18 mouse cellular contexts compared by ENCODE assay signal in the genomic region with DNA sequence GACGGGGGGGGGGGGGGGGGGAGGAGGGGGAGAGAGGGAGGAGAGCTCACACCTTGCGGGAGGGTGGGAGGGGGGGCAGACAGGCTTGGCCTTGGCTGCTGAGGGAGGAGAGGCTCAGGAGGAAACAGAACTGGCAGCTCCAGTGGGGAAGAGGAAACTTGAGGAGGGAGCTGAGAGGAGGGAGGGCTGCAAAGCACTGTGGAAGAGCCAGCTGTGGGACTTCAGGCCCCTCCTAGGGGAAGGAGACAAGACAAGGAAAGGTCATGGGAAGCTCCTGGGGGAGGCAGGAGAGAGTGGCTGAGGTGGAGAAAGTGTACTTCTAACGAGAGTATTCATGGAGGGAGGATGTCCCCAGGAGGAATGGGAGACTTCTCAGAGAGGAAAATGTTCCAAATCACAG. TPM values are rescaled to one million over a fixed set of nuclear protein-coding genes. Genes with fewer than 3 reads are reported as not detected.
DNase-seq lines count a peak whose midpoint lies in the region; ATAC-seq lines count a peak whose summit lies in the region.
"Had no signal": no experiment of that assay in that cellular context is flagged by ENCODE, and none has a peak within 500 bp of the region (broad histone marks: within the 10 kb centered on the region; RNA-seq: fewer than 3 reads in every experiment).

No protein-coding gene starts in this region.

- no peak overlapping the region for H3K4me3 ChIP-seq in forebrain, embryonic 12.5 days (replicated peaks)
- no peak overlapping the region for H3K4me3 ChIP-seq in forebrain, embryonic 15.5 days
- H3K4me3 ChIP-seq: limb, embryonic 15.5 days; neural tube, embryonic 15.5 days had no signal

- no peak for ATAC-seq in forebrain, embryonic 12.5 days (ENCODE audit: low FRiP score)
- no peak for ATAC-seq in forebrain, embryonic 15.5 days (replicated peaks)
- ATAC-seq: midbrain, embryonic 16.5 days had no signal

- no peak overlapping the region for H3K9ac ChIP-seq in forebrain, embryonic 12.5 days
- H3K9ac ChIP-seq in forebrain, embryonic 15.5 days (replicated peaks), result no peak overlapping the region
- H3K9ac ChIP-seq: limb, embryonic 15.5 days; neural tube, embryonic 15.5 days had no signal

- peak overlapping the region; percentile 21; the same call in 1 of the 2 replicates for H3K4me2 ChIP-seq in forebrain, embryonic 12.5 days
- H3K4me2 ChIP-seq in forebrain, embryonic 15.5 days (replicated peaks), result no peak overlapping the region
- H3K4me2 ChIP-seq: limb, embryonic 15.5 days; neural tube, embryonic 15.5 days had no signal

- H3K27ac ChIP-seq in forebrain, embryonic 12.5 days, result no peak overlapping the region
- H3K27ac ChIP-seq in forebrain, embryonic 15.5 days (replicated peaks), result no peak overlapping the region
- H3K27ac ChIP-seq: limb, embryonic 15.5 days; neural tube, embryonic 15.5 days had no signal

- H3K4me1 ChIP-seq in forebrain, embryonic 12.5 days, result peaks cover 19% of the 10 kb centered on the region
- peaks cover 10% of the 10 kb centered on the region for H3K4me1 ChIP-seq in forebrain, embryonic 15.5 days

- no peaks in the 10 kb centered on the region for H3K36me3 ChIP-seq in forebrain, embryonic 12.5 days (replicated peaks)
- H3K36me3 ChIP-seq in forebrain, embryonic 15.5 days, result no peaks in the 10 kb centered on the region; the same call in 1 of the 2 replicates
- H3K36me3 ChIP-seq: limb, embryonic 15.5 days; neural tube, embryonic 15.5 days had no signal

- H3K9me3 ChIP-seq in forebrain, embryonic 12.5 days, result no peaks in the 10 kb centered on the region
- H3K9me3 ChIP-seq in forebrain, embryonic 15.5 days, result no peaks in the 10 kb centered on the region
- H3K9me3 ChIP-seq: limb, embryonic 15.5 days; neural tube, embryonic 15.5 days had no signal

- 0% methylated on average over 1 of the region's 3 CpGs for WGBS in forebrain, embryonic 12.5 days
- WGBS in forebrain, embryonic 15.5 days, result 10% methylated on average over 1 of the region's 3 CpGs

- no peaks in the 10 kb centered on the region for H3K27me3 ChIP-seq in forebrain, embryonic 12.5 days
- no peaks in the 10 kb centered on the region for H3K27me3 ChIP-seq in forebrain, embryonic 15.5 days
- H3K27me3 ChIP-seq: limb, embryonic 15.5 days; neural tube, embryonic 15.5 days had no signal

- peak; percentile 22 to 43 for DNase-seq in kidney, postnatal 4 days
- DNase-seq in kidney, postnatal 10 days, result no peak
- peak; percentile 7 for DNase-seq in urinary bladder, postnatal 14 days (ENCODE audit: low spot score)
- no peak for DNase-seq in urinary bladder, adult 2 months (ENCODE audit: low spot score)
- peak; percentile 30 for DNase-seq in mesoderm, embryonic 11.5 days (ENCODE audit: low read depth, low spot score)
- no peak for DNase-seq in retina, embryonic 14.5 days (ENCODE audit: low spot score)
- DNase-seq: cerebellum, adult 11-12 months; heart, postnatal 4 days; kidney, adult 2 months; lung, postnatal 10 days; right cerebral cortex, adult 18-20 months; thymus, postnatal 14 days had no signal

RNA-seq across cellular contexts. Expression of gene Gm4131, which starts 6.7 kb away (rescaled TPM):
- 0.41 TPM in 1 of 2 replicates, not detected in the other for polyA plus RNA-seq in forebrain, embryonic 12.5 days (2016; fragmentation: Nextera tagmentation; extraction: Ambion mirVana)
- polyA plus RNA-seq in forebrain, embryonic 15.5 days (2015; fragmentation: Nextera tagmentation; extraction: Ambion mirVana), result 0.32 TPM in 1 of 2 replicates, not detected in the other
- polyA plus RNA-seq in urinary bladder, adult 2 months (2012; rRNA removed), result not detected in 2 replicates
- polyA plus RNA-seq: cortical plate, adult 2 months; limb, embryonic 15.5 days had no signal

RNA-seq across cellular contexts. Expression of gene Fam124a, which starts 17.9 kb away (rescaled TPM):
- polyA plus RNA-seq in forebrain, embryonic 12.5 days (2016; fragmentation: Nextera tagmentation; extraction: Ambion mirVana), result 13.5 and 18.2 TPM in 2 replicates
- 35.9 and 37.0 TPM in 2 replicates for polyA plus RNA-seq in forebrain, embryonic 15.5 days (2015; fragmentation: Nextera tagmentation; extraction: Ambion mirVana)
- 13.8 and 18.9 TPM in 2 replicates for polyA plus RNA-seq in urinary bladder, adult 2 months (2012; rRNA removed)

Comparison
In these comparisons a context has a peak if more than half of its experiments do, and no peak if none do; other contexts are left out.
1. DNase-seq: peak in kidney, postnatal 4 days (2 of 2), urinary bladder, postnatal 14 days (single experiment) and mesoderm, embryonic 11.5 days (single experiment); none in kidney, postnatal 10 days (single experiment), urinary bladder, adult 2 months (single experiment) and retina, embryonic 14.5 days (single experiment).